Mouse (Mus musculus) liver, adult 2 months (tissue): Measurements from ENCODE around the gene Coro6.

Experiments used
- CTCF ChIP-seq: fragments of 200-500 bp; IDR thresholded peaks from 2 replicates; pipeline ENCODE4 v1.5.1; 2011; ENCODE audit warnings: low read depth, low read length, control low read depth
- POLR2A ChIP-seq: fragments of 200-500 bp; IDR thresholded peaks from 2 replicates; pipeline ENCODE4 v1.6.1; 2011; ENCODE audit warnings: low read length, control low read depth; ENCODE audit not compliant: insufficient read depth; ENCODE audit errors: extremely low read depth

- TF ChIP-seq POLR2A (no peak), CTCF (no peak)
Measured at GRCm38 (mm10) chr11:77505291-77505980, 43.2 kb downstream of the Coro6 start.
